ENCODE assay signal across 27 mouse cellular contexts in genomic region chr14:78470714-78471113, GRCm38 (mm10).
"Had no signal": no experiment of that assay in that cellular context is flagged by ENCODE, and none has a peak within 500 bp of the region (broad histone marks: within the 10 kb centered on the region; RNA-seq: fewer than 3 reads in every experiment).

No protein-coding gene starts in this region.

- DNase-seq: gastrocnemius, postnatal 14 days; gastrocnemius, postnatal 36 days; heart, adult 11 months; heart, adult 2 months; heart, postnatal 14 days; heart, postnatal 36 days; kidney, adult 11 months; kidney, adult 2 months; kidney, adult 9 months; kidney, postnatal 14 days; kidney, postnatal 36 days; layer of hippocampus, adult 9-11 months; layer of hippocampus, postnatal 36 days; left cerebral cortex, postnatal 4 days had no signal

- ATAC-seq: hindbrain, postnatal 0 days; intestine, embryonic 16.5 days; liver, embryonic 12.5 days had no signal

- H3K9ac ChIP-seq: heart, embryonic 13.5 days; heart, embryonic 15.5 days; hindbrain, embryonic 13.5 days; hindbrain, embryonic 15.5 days; kidney, embryonic 15.5 days; limb, embryonic 13.5 days; limb, embryonic 15.5 days; liver, embryonic 12.5 days; liver, embryonic 14.5 days had no signal

- H3K27ac ChIP-seq: heart, adult 2 months; heart, embryonic 13.5 days; heart, embryonic 15.5 days; hindbrain, embryonic 13.5 days; hindbrain, embryonic 15.5 days; hindbrain, postnatal 0 days; kidney, embryonic 15.5 days; kidney, postnatal 0 days; limb, embryonic 13.5 days; limb, embryonic 15.5 days; liver, embryonic 12.5 days; liver, embryonic 14.5 days had no signal

- H3K27me3 ChIP-seq: heart, embryonic 13.5 days; heart, embryonic 15.5 days; hindbrain, embryonic 13.5 days; hindbrain, embryonic 15.5 days; kidney, embryonic 15.5 days; limb, embryonic 13.5 days; limb, embryonic 15.5 days; liver, embryonic 12.5 days had no signal

- H3K4me3 ChIP-seq: heart, adult 2 months; heart, embryonic 13.5 days; heart, embryonic 15.5 days; hindbrain, embryonic 13.5 days; hindbrain, embryonic 15.5 days; kidney, embryonic 15.5 days; limb, embryonic 13.5 days; limb, embryonic 15.5 days; liver, embryonic 12.5 days had no signal

- H3K9me3 ChIP-seq: heart, embryonic 13.5 days; heart, embryonic 15.5 days; hindbrain, embryonic 13.5 days; hindbrain, embryonic 15.5 days; kidney, embryonic 15.5 days; limb, embryonic 13.5 days; limb, embryonic 15.5 days; liver, embryonic 12.5 days had no signal

- H3K4me1 ChIP-seq: heart, embryonic 13.5 days; heart, embryonic 15.5 days; hindbrain, embryonic 13.5 days; hindbrain, embryonic 15.5 days; limb, embryonic 13.5 days; limb, embryonic 15.5 days; liver, embryonic 12.5 days had no signal

- H3K4me2 ChIP-seq: heart, embryonic 11.5 days; heart, embryonic 13.5 days; heart, embryonic 15.5 days; hindbrain, embryonic 13.5 days; hindbrain, embryonic 15.5 days; kidney, embryonic 15.5 days; limb, embryonic 13.5 days; limb, embryonic 15.5 days; liver, embryonic 12.5 days had no signal

- H3K36me3 ChIP-seq: heart, embryonic 13.5 days; heart, embryonic 15.5 days; hindbrain, embryonic 13.5 days; hindbrain, embryonic 15.5 days; kidney, embryonic 15.5 days; limb, embryonic 13.5 days; limb, embryonic 15.5 days; liver, embryonic 12.5 days had no signal
